Mouse (Mus musculus) ES-Bruce4 (cell line): ENCODE results near the gene Nfkbiz.

Experiments
- CTCF ChIP-seq: IDR thresholded peaks from one replicate; pipeline ENCODE4 v1.8.1; 2011; ENCODE audit warnings: low read depth, low read length
- EP300 ChIP-seq: IDR thresholded peaks from 2 replicates; pipeline ENCODE4 v1.6.1; 2011; ENCODE audit warnings: low read depth, low read length; ENCODE audit not compliant: insufficient read depth
- POLR2A ChIP-seq: IDR thresholded peaks from one replicate; pipeline ENCODE4 v1.8.1; 2011; ENCODE audit warnings: low read length; ENCODE audit not compliant: insufficient read depth

GRCm38 (mm10) chr16:55832617-55833016 is 6.1 kb downstream of the Nfkbiz start:
- TF ChIP-seq CTCF (no peak), POLR2A (no peak), EP300 (no peak)
